Mouse (Mus musculus) thymus, adult 18-20 months (tissue): ENCODE measurements around the gene Pi4k2a.
A peak's percentile ranks its signal among the peaks of the same experiment; 100 is the strongest.

Experiments used
- DNase-seq, 2 experiments: peaks; one replicate each; pipeline ENCODE4 v3.0.0; 2022; ENCODE audit warnings: mixed read lengths in 2 of 2

Pi4k2a gene

GRCm38 (mm10) chr19:42137167-42137672 lies 47.0 kb downstream of the Pi4k2a start:
- DNase-seq: no peak

GRCm38 (mm10) chr19:42138517-42139285 lies 48.4 kb downstream of the Pi4k2a start:
- DNase-seq: no peak

GRCm38 (mm10) chr19:42139724-42140517 lies 49.7 kb downstream of the Pi4k2a start:
- DNase-seq: no peak

- DNase-seq: no peak
Observed at GRCm38 (mm10) chr19:42141998-42142397, 51.7 kb downstream of the Pi4k2a start.

GRCm38 (mm10) chr19:42142757-42143156 lies 52.5 kb downstream of the Pi4k2a start:
- DNase-seq: no peak

GRCm38 (mm10) chr19:42144067-42144466 lies 53.8 kb downstream of the Pi4k2a start:
- no peak for DNase-seq

- no peak for DNase-seq
Observed at GRCm38 (mm10) chr19:42144541-42145167, 54.4 kb downstream of the Pi4k2a start.

- no peak for DNase-seq
Observed at GRCm38 (mm10) chr19:42145210-42145609, 54.9 kb downstream of the Pi4k2a start.

GRCm38 (mm10) chr19:42145731-42146130 lies 55.5 kb downstream of the Pi4k2a start:
- no peak for DNase-seq

- no peak for DNase-seq
Observed at GRCm38 (mm10) chr19:42146276-42147010, 56.2 kb downstream of the Pi4k2a start.

GRCm38 (mm10) chr19:42147170-42147768 lies 57.0 kb downstream of the Pi4k2a start, which contains the start of gene Marveld1:
Gene Marveld1 (plus strand): TSS chr19:42147400.
- peak; percentile 49 for DNase-seq

- DNase-seq: peak in 1 of 2 experiments; percentile 21
Observed at GRCm38 (mm10) chr19:42147769-42148568, 57.7 kb downstream of the Pi4k2a start.

- no peak for DNase-seq
Observed at GRCm38 (mm10) chr19:42148569-42148860, 58.2 kb downstream of the Pi4k2a start.

GRCm38 (mm10) chr19:42151990-42152389 lies 61.7 kb downstream of the Pi4k2a start:
- peak; percentile 39 to 52 for DNase-seq

GRCm38 (mm10) chr19:42157493-42158237 lies 67.4 kb downstream of the Pi4k2a start:
- no peak for DNase-seq

GRCm38 (mm10) chr19:42158246-42159017 lies 68.2 kb downstream of the Pi4k2a start:
- no peak for DNase-seq

- DNase-seq: no peak
Observed at GRCm38 (mm10) chr19:42163764-42164163, 73.5 kb downstream of the Pi4k2a start, which contains the start of gene Zfyve27. Gene Zfyve27 (plus strand): TSS chr19:42163951.

GRCm38 (mm10) chr19:42164188-42164587 lies 73.9 kb downstream of the Pi4k2a start:
- DNase-seq: no peak

GRCm38 (mm10) chr19:42166130-42166529 lies 75.9 kb downstream of the Pi4k2a start:
- DNase-seq: peak; percentile 55 to 59

- no peak for DNase-seq
Observed at GRCm38 (mm10) chr19:42166766-42167165, 76.5 kb downstream of the Pi4k2a start.
